Mouse (Mus musculus): ENCODE results near the gene Lyzl4.

Lyzl4 gene

DNA sequence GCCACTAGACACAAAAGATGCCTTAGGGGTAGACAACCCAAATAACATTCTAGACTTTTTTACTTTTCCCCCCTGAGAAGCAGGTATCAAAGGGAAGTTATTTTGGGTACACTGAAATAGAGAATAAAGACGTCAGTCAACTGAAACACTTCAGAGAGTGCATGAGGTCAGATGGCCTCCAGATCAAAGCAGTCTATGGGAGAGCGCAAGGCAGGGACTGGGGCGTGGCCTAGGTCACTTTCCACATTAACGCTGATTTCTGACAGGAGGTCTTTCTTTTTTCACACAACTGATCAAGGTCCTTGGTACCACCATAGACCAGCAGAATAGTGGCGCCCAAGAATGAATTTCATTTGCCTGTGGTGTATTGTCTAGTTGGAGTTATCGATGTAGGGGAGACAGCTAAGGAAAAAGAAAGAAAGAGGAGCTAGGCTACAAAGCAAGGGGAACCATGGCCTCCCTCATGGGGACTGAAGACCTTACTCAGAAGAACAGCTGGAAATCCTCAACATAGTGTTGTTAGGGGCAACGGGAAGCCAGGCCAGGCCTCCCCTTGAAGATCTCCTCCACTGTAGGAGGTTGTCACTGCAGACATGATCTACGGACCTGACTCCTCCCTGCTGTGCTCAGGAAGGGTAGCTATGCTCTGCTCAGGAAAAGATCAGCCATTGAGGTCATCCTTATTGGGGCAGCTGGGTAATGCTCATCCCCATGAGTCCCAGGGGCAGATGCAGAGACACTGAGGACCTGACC is 113.1 kb downstream of the Lyzl4 start:
- no peak for DNase-seq (ENCODE audit: low spot score in 2 of 2)
